Mouse (Mus musculus) intestine, embryonic 15.5 days (tissue): ENCODE measurements around the gene Mypn. TPM values are rescaled to one million over a fixed set of nuclear protein-coding genes. Genes with fewer than 3 reads are reported as not detected.

Experiments
- ATAC-seq: fragments of 200-750 bp; cut with Nextera tagmentation; 2 replicates; pipeline ENCODE4 v1.8.0; 2017; ENCODE audit warnings: moderate TSS enrichment, moderate library complexity
- H3K27ac ChIP-seq: fragments of 300-500 bp; sonication (generic); 2 replicates; pipeline ENCODE4 v1.5.1; 2015; ENCODE audit warnings: mild to moderate bottlenecking, inconsistent platforms
- H3K27me3 ChIP-seq: fragments of 300-500 bp; sonication (generic); replicated peaks from 2 replicates; pipeline ENCODE4 v1.6.1; 2015; ENCODE audit warnings: inconsistent platforms
- H3K36me3 ChIP-seq: fragments of 300-500 bp; sonication (generic); 2 replicates; pipeline ENCODE4 v1.6.1; 2015; ENCODE audit warnings: inconsistent platforms
- H3K4me1 ChIP-seq: fragments of 300-500 bp; sonication (generic); replicated peaks from 2 replicates; pipeline ENCODE4 v1.6.1; 2015; ENCODE audit warnings: inconsistent platforms
- H3K4me2 ChIP-seq: fragments of 300-500 bp; sonication (generic); replicated peaks from 2 replicates; pipeline ENCODE4 v1.6.1; 2015; ENCODE audit warnings: mild to moderate bottlenecking, inconsistent platforms
- H3K4me3 ChIP-seq: fragments of 300-500 bp; sonication (generic); replicated peaks from 2 replicates; pipeline ENCODE4 v1.5.1; 2015; ENCODE audit warnings: inconsistent platforms
- H3K9ac ChIP-seq: fragments of 300-500 bp; sonication (generic); 2 replicates; pipeline ENCODE4 v1.6.1; 2015; ENCODE audit warnings: inconsistent platforms
- H3K9me3 ChIP-seq: fragments of 300-500 bp; sonication (generic); 2 replicates; pipeline ENCODE4 v1.6.1; 2016; ENCODE audit warnings: inconsistent platforms
- WGBS: fragments of 180-500 bp; shearing (Covaris S2); methylation state at CpG from one replicate; pipeline ENCODE4 v1.1.7; 2015; 5-methylcytosine and 5-hydroxymethylcytosine counted together
- polyA plus RNA-seq: library from polyadenylated mRNA; unstranded; fragments of >200 nt; fragmentation: Nextera tagmentation; extraction: Ambion mirVana; gene quantifications from 2 replicates; pipeline ENCODE4 v1.2.1, GENCODE M21; 2015

Gene Mypn
- 0.04 and 0.08 TPM in 2 replicates for polyA plus RNA-seq

- 87% methylated on average over 15 of the region's 15 CpGs for WGBS
- Histone ChIP-seq H3K27ac (no peak within 1 kb of the TSS), H3K4me1 (no peaks in the 10 kb centered on the region), H3K9ac (no peak within 1 kb of the TSS), H3K4me2 (no peak within 1 kb of the TSS), H3K4me3 (no peak within 1 kb of the TSS), H3K27me3 (no peaks in the 10 kb centered on the region), H3K36me3 (no peaks in the 10 kb centered on the region), H3K9me3 (no peaks in the 10 kb centered on the region)
- ATAC-seq: no peak
Observed at GRCm38 (mm10) chr10:63203728-63204127, at the start of gene Mypn. Mypn (minus strand) TSS chr10:63203952.

- 91% methylated on average over 6 of the region's 6 CpGs for WGBS
- Histone ChIP-seq H3K27ac (no peak overlapping the region), H3K4me3 (no peak overlapping the region), H3K9ac (no peak overlapping the region), H3K27me3 (no peaks in the 10 kb centered on the region), H3K4me1 (no peaks in the 10 kb centered on the region), H3K36me3 (peaks cover 7% of the 10 kb centered on the region; the same call in 1 of the 2 replicates), H3K4me2 (no peak overlapping the region), H3K9me3 (no peaks in the 10 kb centered on the region)
- no peak for ATAC-seq
Observed at GRCm38 (mm10) chr10:63248421-63248820, 44.7 kb upstream of the Mypn start.

GRCm38 (mm10) chr10:63247457-63247856 is 43.7 kb upstream of the Mypn start:
- ATAC-seq: no peak
- H3K9ac ChIP-seq: no peak overlapping the region
- H3K4me3 ChIP-seq: no peak overlapping the region
- H3K9me3 ChIP-seq: no peaks in the 10 kb centered on the region
- no peaks in the 10 kb centered on the region for H3K27me3 ChIP-seq
- WGBS: 73% methylated on average over 7 of the region's 7 CpGs
- H3K4me1 ChIP-seq: 0 out of 2 replicates have a peak, but pooled peaks cover 3% of the 10 kb centered on the region
- no peak overlapping the region for H3K4me2 ChIP-seq
- H3K27ac ChIP-seq: no peak overlapping the region
- H3K36me3 ChIP-seq: peaks cover 2% of the 10 kb centered on the region; the same call in 1 of the 2 replicates

- Histone ChIP-seq H3K27ac (no peak overlapping the region), H3K27me3 (no peaks in the 10 kb centered on the region), H3K4me2 (no peak overlapping the region), H3K4me1 (0 out of 2 replicates have a peak, but pooled peaks cover 4% of the 10 kb centered on the region), H3K9ac (no peak overlapping the region), H3K9me3 (no peaks in the 10 kb centered on the region), H3K36me3 (no peaks in the 10 kb centered on the region), H3K4me3 (no peak overlapping the region)
- WGBS: 89% methylated on average over 3 of the region's 3 CpGs
- no peak for ATAC-seq
Observed at GRCm38 (mm10) chr10:63245846-63246245, 42.1 kb upstream of the Mypn start.

- Histone ChIP-seq H3K27me3 (no peaks in the 10 kb centered on the region), H3K9me3 (no peaks in the 10 kb centered on the region), H3K4me1 (0 out of 2 replicates have a peak, but pooled peaks cover 4% of the 10 kb centered on the region), H3K4me3 (peak overlapping the region; percentile 81), H3K27ac (no peak overlapping the region), H3K4me2 (peak overlapping the region; percentile 53), H3K9ac (peak overlapping the region; percentile 87; the same call in 1 of the 2 replicates), H3K36me3 (no peaks in the 10 kb centered on the region)
- 10% methylated on average over 5 of the region's 5 CpGs for WGBS
- no peak for ATAC-seq
Observed at GRCm38 (mm10) chr10:63244746-63245145, 41.0 kb upstream of the Mypn start.

- Histone ChIP-seq H3K4me2 (peak overlapping the region; percentile 53), H3K36me3 (no peaks in the 10 kb centered on the region), H3K9ac (peak overlapping the region; percentile 87), H3K27me3 (no peaks in the 10 kb centered on the region), H3K4me3 (peak overlapping the region; percentile 81), H3K4me1 (0 out of 2 replicates have a peak, but pooled peaks cover 4% of the 10 kb centered on the region), H3K27ac (peak overlapping the region; percentile 99), H3K9me3 (no peaks in the 10 kb centered on the region)
- under 1% methylated on average over 41 of the region's 41 CpGs for WGBS
- ATAC-seq: peak; percentile 87
Observed at GRCm38 (mm10) chr10:63244055-63244671, 40.4 kb upstream of the Mypn start.

- H3K4me3 ChIP-seq: peak within 1 kb of the TSS; percentile 81
- H3K4me1 ChIP-seq: 0 out of 2 replicates have a peak, but pooled peaks cover 4% of the 10 kb centered on the region
- ATAC-seq: peak; percentile 100
- peak within 1 kb of the TSS; percentile 62 for H3K4me2 ChIP-seq
- H3K36me3 ChIP-seq: no peaks in the 10 kb centered on the region
- under 1% methylated on average over 41 of the region's 44 CpGs for WGBS
- H3K9me3 ChIP-seq: no peaks in the 10 kb centered on the region
- peak within 1 kb of the TSS; percentile 87 for H3K9ac ChIP-seq
- H3K27ac ChIP-seq: peak within 1 kb of the TSS; percentile 99
- H3K27me3 ChIP-seq: no peaks in the 10 kb centered on the region
Observed at GRCm38 (mm10) chr10:63243493-63244054, 39.8 kb upstream of the Mypn start, which contains the start of gene Herc4. Herc4 (plus strand) TSS chr10:63243810.

- Histone ChIP-seq H3K9ac (peak overlapping the region; percentile 18; the same call in 1 of the 2 replicates), H3K27ac (no peak overlapping the region), H3K4me1 (0 out of 2 replicates have a peak, but pooled peaks cover 4% of the 10 kb centered on the region), H3K4me2 (peak overlapping the region; percentile 62), H3K36me3 (no peaks in the 10 kb centered on the region), H3K4me3 (peak overlapping the region; percentile 81), H3K27me3 (no peaks in the 10 kb centered on the region), H3K9me3 (no peaks in the 10 kb centered on the region)
- ATAC-seq: no peak
- WGBS: 21% methylated on average over 12 of the region's 12 CpGs
Observed at GRCm38 (mm10) chr10:63242798-63243435, 39.2 kb upstream of the Mypn start.

GRCm38 (mm10) chr10:63240868-63241271 is 37.1 kb upstream of the Mypn start:
- Histone ChIP-seq H3K9me3 (no peaks in the 10 kb centered on the region), H3K27ac (no peak overlapping the region), H3K9ac (no peak overlapping the region), H3K27me3 (no peaks in the 10 kb centered on the region), H3K4me1 (0 out of 2 replicates have a peak, but pooled peaks cover 4% of the 10 kb centered on the region), H3K4me2 (no peak overlapping the region), H3K36me3 (no peaks in the 10 kb centered on the region), H3K4me3 (no peak overlapping the region)
- WGBS: 71% methylated on average over 2 of the region's 2 CpGs
- ATAC-seq: no peak

GRCm38 (mm10) chr10:63239848-63240247 is 36.1 kb upstream of the Mypn start:
- ATAC-seq: no peak
- 83% methylated on average over 2 of the region's 2 CpGs for WGBS
- Histone ChIP-seq H3K27me3 (no peaks in the 10 kb centered on the region), H3K4me2 (no peak overlapping the region), H3K9ac (no peak overlapping the region), H3K9me3 (no peaks in the 10 kb centered on the region), H3K36me3 (no peaks in the 10 kb centered on the region), H3K27ac (no peak overlapping the region), H3K4me3 (no peak overlapping the region), H3K4me1 (0 out of 2 replicates have a peak, but pooled peaks cover 4% of the 10 kb centered on the region)

GRCm38 (mm10) chr10:63238090-63238489 is 34.3 kb upstream of the Mypn start:
- Histone ChIP-seq H3K36me3 (no peaks in the 10 kb centered on the region), H3K27me3 (no peaks in the 10 kb centered on the region), H3K9me3 (no peaks in the 10 kb centered on the region), H3K9ac (no peak overlapping the region), H3K4me2 (no peak overlapping the region), H3K27ac (no peak overlapping the region), H3K4me3 (no peak overlapping the region), H3K4me1 (0 out of 2 replicates have a peak, but pooled peaks cover 4% of the 10 kb centered on the region)
- no peak for ATAC-seq
- 73% methylated on average over 4 of the region's 4 CpGs for WGBS

GRCm38 (mm10) chr10:63237206-63237605 is 33.5 kb upstream of the Mypn start:
- no peak overlapping the region for H3K4me2 ChIP-seq
- H3K27ac ChIP-seq: no peak overlapping the region
- H3K27me3 ChIP-seq: no peaks in the 10 kb centered on the region
- no peak overlapping the region for H3K4me3 ChIP-seq
- WGBS: 71% methylated on average over 2 of the region's 2 CpGs
- no peaks in the 10 kb centered on the region for H3K4me1 ChIP-seq
- no peak overlapping the region for H3K9ac ChIP-seq
- no peaks in the 10 kb centered on the region for H3K36me3 ChIP-seq
- no peaks in the 10 kb centered on the region for H3K9me3 ChIP-seq
- no peak for ATAC-seq
